Mouse (Mus musculus) liver, adult (tissue): Measurements from ENCODE around the gene Mfap3.

Experiments
- GATA4 ChIP-seq: IDR thresholded peaks from 2 replicates; pipeline ENCODE4 v1.6.1; 2014; ENCODE audit warnings: mild to moderate bottlenecking, low read length; ENCODE audit not compliant: insufficient replicate concordance

Mfap3 gene

GRCm38 (mm10) chr11:57518091-57518750 lies at the start of gene Mfap3, which contains the start of gene Fam114a2:
TSS of gene Mfap3 (plus strand) at chr11:57518664.
TSS of gene Fam114a2 (minus strand) at chr11:57518617.
- no peak for TF ChIP-seq GATA4

- TF ChIP-seq GATA4, result no peak
Measured at GRCm38 (mm10) chr11:57468706-57469105, 49.8 kb upstream of the Mfap3 start.

- TF ChIP-seq GATA4, result no peak
Measured at GRCm38 (mm10) chr11:57470056-57470455, 48.4 kb upstream of the Mfap3 start.

GRCm38 (mm10) chr11:57470979-57471378 lies 47.5 kb upstream of the Mfap3 start:
- TF ChIP-seq GATA4, result no peak

GRCm38 (mm10) chr11:57474296-57474941 lies 44.0 kb upstream of the Mfap3 start:
- TF ChIP-seq GATA4, result no peak

GRCm38 (mm10) chr11:57475119-57475518 lies 43.3 kb upstream of the Mfap3 start:
- no peak for TF ChIP-seq GATA4

- no peak for TF ChIP-seq GATA4
Measured at GRCm38 (mm10) chr11:57478077-57478476, 40.4 kb upstream of the Mfap3 start.

- no peak for TF ChIP-seq GATA4
Measured at GRCm38 (mm10) chr11:57488436-57488835, 30.0 kb upstream of the Mfap3 start.

GRCm38 (mm10) chr11:57496462-57497039 lies 21.9 kb upstream of the Mfap3 start:
- TF ChIP-seq GATA4, result no peak

GRCm38 (mm10) chr11:57497701-57498100 lies 20.8 kb upstream of the Mfap3 start:
- TF ChIP-seq GATA4, result no peak

- no peak for TF ChIP-seq GATA4
Measured at GRCm38 (mm10) chr11:57498215-57498614, 20.2 kb upstream of the Mfap3 start.

GRCm38 (mm10) chr11:57503155-57503554 lies 15.3 kb upstream of the Mfap3 start:
- TF ChIP-seq GATA4, result no peak

- no peak for TF ChIP-seq GATA4
Measured at GRCm38 (mm10) chr11:57506899-57507298, 11.6 kb upstream of the Mfap3 start.

GRCm38 (mm10) chr11:57515218-57515617 lies 3.2 kb upstream of the Mfap3 start:
- TF ChIP-seq GATA4, result no peak

- TF ChIP-seq GATA4, result peak; percentile 88
Measured at GRCm38 (mm10) chr11:57516946-57517441, 1.5 kb upstream of the Mfap3 start.

GRCm38 (mm10) chr11:57518751-57519148 lies 286 bp downstream of the Mfap3 start:
- no peak for TF ChIP-seq GATA4
